Mouse (Mus musculus): Measurements from ENCODE around the gene Myo10.

DNA sequence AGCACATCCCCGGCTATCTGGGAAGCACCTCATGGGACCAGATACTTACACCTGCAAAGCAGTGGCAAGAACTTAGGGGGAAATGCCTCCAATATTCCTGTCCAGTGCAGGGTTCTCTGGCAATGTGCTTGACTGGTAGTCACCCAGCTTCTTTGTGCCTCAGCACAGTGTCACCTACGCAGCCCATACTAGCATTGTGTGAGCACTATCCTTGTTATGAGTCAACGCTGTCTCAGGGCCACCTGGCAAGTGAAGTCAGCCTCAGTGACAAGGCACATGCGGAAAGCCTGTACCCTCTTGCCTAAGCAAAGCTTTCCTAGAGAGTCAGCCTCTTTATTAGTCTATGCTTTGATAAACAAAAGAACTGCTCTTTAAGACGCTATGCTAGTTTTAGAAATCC lies 24.0 kb upstream of the Myo10 start:
- TF ChIP-seq CTCF (IDR thresholded peaks at IDR 0.05; ENCODE audit: borderline replicate concordance, insufficient read depth, low read length) (no peak), POLR2A (IDR thresholded peaks at IDR 0.05; ENCODE audit: low read depth, low read length) (no peak)

All from embryonic fibroblast, embryonic 13.5 days (primary cell).